Mouse (Mus musculus) stomach, postnatal 0 days (tissue): Measurements from ENCODE around the gene Gpr107. TPM values are rescaled to one million over a fixed set of nuclear protein-coding genes. Genes with fewer than 3 reads are reported as not detected.

Experiments used
- ATAC-seq: fragments of 200-750 bp; cut with Nextera tagmentation; 2 replicates; pipeline ENCODE4 v1.8.0; 2017; ENCODE audit not compliant: low FRiP score, low TSS enrichment
- DNase-seq: peaks from one replicate; pipeline ENCODE4 v3.0.0-alpha.2; 2016; ENCODE audit warnings: low spot score
- H3K27ac ChIP-seq: fragments of 300-500 bp; sonication (generic); replicated peaks from 2 replicates; pipeline ENCODE4 v1.5.1; 2014; ENCODE audit warnings: mild to moderate bottlenecking, control low read depth
- H3K27me3 ChIP-seq: fragments of 300-500 bp; sonication (generic); 2 replicates; pipeline ENCODE4 v1.6.1; 2014; ENCODE audit warnings: low read length; ENCODE audit not compliant: control insufficient read depth, insufficient read depth
- H3K36me3 ChIP-seq: fragments of 300-500 bp; sonication (generic); 2 replicates; pipeline ENCODE4 v1.6.1; 2014; ENCODE audit warnings: low read length, mixed read lengths; ENCODE audit not compliant: control insufficient read depth, insufficient read depth
- H3K4me1 ChIP-seq: fragments of 300-500 bp; sonication (generic); replicated peaks from 2 replicates; pipeline ENCODE4 v1.6.1; 2014; ENCODE audit warnings: antibody characterized with exemption; ENCODE audit not compliant: control insufficient read depth, insufficient read depth
- H3K4me2 ChIP-seq: fragments of 300-500 bp; sonication (generic); replicated peaks from 2 replicates; pipeline ENCODE4 v1.6.1; 2014; ENCODE audit warnings: low read depth, mild to moderate bottlenecking, control low read depth, moderate library complexity
- H3K4me3 ChIP-seq: fragments of 300-500 bp; sonication (generic); 2 replicates; pipeline ENCODE4 v1.5.1; 2014; ENCODE audit warnings: low read depth, low read length, control low read depth
- H3K9ac ChIP-seq: fragments of 300-500 bp; sonication (generic); 2 replicates; pipeline ENCODE4 v1.6.1; 2014; ENCODE audit warnings: mild to moderate bottlenecking, low read length, control low read depth, mixed read lengths
- H3K9me3 ChIP-seq: fragments of 300-500 bp; sonication (generic); 2 replicates; pipeline ENCODE4 v1.6.1; 2016; ENCODE audit warnings: low read length; ENCODE audit not compliant: control insufficient read depth
- CTCF ChIP-seq: IDR thresholded peaks from 2 replicates; pipeline ENCODE4 v1.5.1; 2016; ENCODE audit warnings: antibody characterized with exemption, low read depth, mild to moderate bottlenecking, moderate library complexity
- EP300 ChIP-seq: optimal IDR thresholded peaks from 2 replicates; pipeline ENCODE3; 2016; ENCODE audit warnings: antibody characterized with exemption
- WGBS: fragments of 180-500 bp; shearing (Covaris S2); extraction: QIAGEN DNeasy Blood & Tissue Kit; methylation state at CpG from one replicate; pipeline ENCODE4 v1.1.7; 2014; 5-methylcytosine and 5-hydroxymethylcytosine counted together
- polyA plus RNA-seq: library from polyadenylated mRNA; unstranded; fragments of >200 nt; fragmentation: Nextera tagmentation; extraction: Ambion mirVana; gene quantifications from 2 replicates; pipeline ENCODE4 v1.2.1, GENCODE M21; 2015

Gpr107 gene
- polyA plus RNA-seq, 1 experiment from 2014 or later = 23.7 TPM

GRCm38 (mm10) chr2:31115943-31116731, 36.0 kb upstream of the Gpr107 start:
- TF ChIP-seq CTCF (no peak), EP300 (no peak)
- Histone ChIP-seq H3K27me3 (no peaks in the 10 kb centered on the region), H3K4me2 (no peak overlapping the region), H3K4me1 (no peaks in the 10 kb centered on the region; the same call in 1 of the 2 replicates), H3K36me3 (no peaks in the 10 kb centered on the region), H3K9ac (no peak overlapping the region), H3K27ac (no peak overlapping the region), H3K4me3 (no peak overlapping the region), H3K9me3 (no peaks in the 10 kb centered on the region)
- ATAC-seq (no peak), DNase-seq (no peak)
- WGBS = 68% methylated on average over 10 of the region's 10 CpGs

GRCm38 (mm10) chr2:31118211-31118610, 33.9 kb upstream of the Gpr107 start:
- H3K27ac ChIP-seq = no peak overlapping the region
- H3K4me3 ChIP-seq = no peak overlapping the region
- no peak for ATAC-seq
- no peak overlapping the region for H3K9ac ChIP-seq
- no peak for DNase-seq
- no peaks in the 10 kb centered on the region for H3K9me3 ChIP-seq
- H3K36me3 ChIP-seq = no peaks in the 10 kb centered on the region
- no peak for TF ChIP-seq CTCF
- H3K27me3 ChIP-seq = no peaks in the 10 kb centered on the region
- WGBS = 83% methylated on average over 3 of the region's 3 CpGs
- H3K4me2 ChIP-seq = no peak overlapping the region
- H3K4me1 ChIP-seq = no peaks in the 10 kb centered on the region

GRCm38 (mm10) chr2:31118639-31119380, 33.3 kb upstream of the Gpr107 start:
- no peak for DNase-seq
- 84% methylated on average over 10 of the region's 10 CpGs for WGBS
- Histone ChIP-seq H3K4me2 (no peak overlapping the region), H3K27me3 (no peaks in the 10 kb centered on the region), H3K4me1 (no peaks in the 10 kb centered on the region), H3K27ac (no peak overlapping the region), H3K4me3 (no peak overlapping the region), H3K36me3 (no peaks in the 10 kb centered on the region), H3K9ac (no peak overlapping the region), H3K9me3 (no peaks in the 10 kb centered on the region)
- TF ChIP-seq EP300 (no peak), CTCF (no peak)
- ATAC-seq = no peak

GRCm38 (mm10) chr2:31119795-31120194, 32.3 kb upstream of the Gpr107 start:
- H3K4me1 ChIP-seq = peaks cover 4% of the 10 kb centered on the region; the same call in 1 of the 2 replicates
- WGBS = 59% methylated on average over 13 of the region's 13 CpGs
- H3K36me3 ChIP-seq = no peaks in the 10 kb centered on the region
- H3K9me3 ChIP-seq = no peaks in the 10 kb centered on the region
- TF ChIP-seq CTCF (no peak), EP300 (no peak)
- H3K4me2 ChIP-seq = no peak overlapping the region
- H3K27me3 ChIP-seq = no peaks in the 10 kb centered on the region
- ATAC-seq (peak; percentile 21; the same call in 1 of the 2 replicates), DNase-seq (no peak)
- no peak overlapping the region for H3K4me3 ChIP-seq
- H3K27ac ChIP-seq = peak overlapping the region; percentile 40; the same call in 1 of the 2 replicates
- no peak overlapping the region for H3K9ac ChIP-seq

GRCm38 (mm10) chr2:31121131-31121693, 30.9 kb upstream of the Gpr107 start:
- DNase-seq = no peak
- no peak for TF ChIP-seq EP300
- TF ChIP-seq CTCF = no peak
- no peak for ATAC-seq
- 76% methylated on average over 7 of the region's 7 CpGs for WGBS
- Histone ChIP-seq H3K27ac (no peak overlapping the region), H3K4me3 (no peak overlapping the region), H3K36me3 (no peaks in the 10 kb centered on the region), H3K4me1 (peaks cover 4% of the 10 kb centered on the region; the same call in 1 of the 2 replicates), H3K4me2 (no peak overlapping the region), H3K9ac (no peak overlapping the region), H3K9me3 (no peaks in the 10 kb centered on the region), H3K27me3 (no peaks in the 10 kb centered on the region)
